Mouse (Mus musculus) kidney, adult 18-20 months (tissue): ENCODE measurements around the gene Dab1.

Experiments
- DNase-seq: peaks from one replicate; pipeline ENCODE4 v3.0.0; 2021

Dab1 gene

GRCm38 (mm10) chr4:104705664-104706645 lies 1086.8 kb downstream of the Dab1 start:
- no peak for DNase-seq

GRCm38 (mm10) chr4:104712338-104713083 lies 1093.4 kb downstream of the Dab1 start:
- DNase-seq = no peak

GRCm38 (mm10) chr4:104714925-104715519 lies 1095.9 kb downstream of the Dab1 start:
- DNase-seq = no peak

GRCm38 (mm10) chr4:104715857-104716256 lies 1096.7 kb downstream of the Dab1 start:
- no peak for DNase-seq

DNA sequence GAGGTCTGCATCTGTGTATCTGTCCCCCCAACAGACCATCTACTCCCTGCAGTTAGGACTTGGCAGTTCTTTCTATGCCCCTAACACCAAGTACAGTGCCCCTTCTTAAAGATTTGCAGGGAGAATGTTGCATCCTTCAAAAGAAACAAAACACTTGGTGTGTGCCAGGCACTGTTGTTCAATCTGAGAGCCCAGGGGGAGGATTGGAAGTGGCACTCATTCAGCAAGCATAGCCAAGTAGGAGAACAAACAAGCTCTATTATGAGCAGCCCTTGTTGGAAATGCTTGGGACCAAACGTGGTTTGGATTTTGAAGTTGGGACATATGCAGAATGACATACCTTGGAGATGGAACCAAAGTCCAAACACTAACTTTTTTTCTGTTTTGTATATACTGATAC lies 1097.3 kb downstream of the Dab1 start:
- DNase-seq = no peak

DNA sequence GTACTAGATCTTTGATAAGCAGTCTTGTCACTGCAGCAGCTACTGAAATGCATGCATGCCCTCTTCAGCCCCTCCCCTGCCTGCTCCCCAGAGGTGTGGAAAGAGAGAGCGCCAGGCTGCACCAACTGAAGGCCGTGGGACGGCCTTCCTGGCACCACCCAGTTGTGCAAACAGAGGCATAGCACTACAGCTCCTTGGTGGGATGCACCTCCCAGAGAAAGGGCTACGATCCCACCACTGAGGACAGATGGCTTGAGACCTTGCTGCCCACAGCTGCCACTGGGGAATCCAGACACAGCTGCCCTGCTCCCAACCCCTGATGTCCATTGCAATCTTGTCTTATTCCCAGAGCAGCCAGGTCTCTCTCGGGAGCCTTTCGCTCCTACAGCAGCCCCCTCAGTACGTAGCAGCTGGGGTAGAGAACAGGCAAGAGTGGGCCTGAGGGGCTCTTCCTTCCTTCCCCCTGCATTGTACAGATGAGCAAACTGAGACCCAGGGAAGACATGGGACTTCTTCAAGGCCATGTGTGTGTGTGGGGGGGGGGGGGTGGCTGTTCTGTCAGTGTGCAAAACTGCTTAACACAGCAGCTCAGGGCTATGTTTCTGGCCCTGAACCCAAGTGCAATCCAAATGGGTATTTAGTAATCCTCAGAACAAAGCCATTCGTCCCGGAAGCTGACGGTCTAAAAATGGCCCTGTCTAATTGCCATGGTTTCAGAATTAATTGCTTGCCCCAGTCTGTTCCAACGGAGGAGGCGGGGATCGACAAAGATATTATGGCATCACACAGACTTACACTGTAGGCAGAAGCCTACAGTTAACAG lies 1100.0 kb downstream of the Dab1 start:
- DNase-seq = no peak

GRCm38 (mm10) chr4:104723527-104724045 lies 1104.4 kb downstream of the Dab1 start:
- DNase-seq = no peak

- no peak for DNase-seq
These were observed 1105.1 kb downstream of the Dab1 start for GRCm38 (mm10) chr4:104724258-104724657.

DNA sequence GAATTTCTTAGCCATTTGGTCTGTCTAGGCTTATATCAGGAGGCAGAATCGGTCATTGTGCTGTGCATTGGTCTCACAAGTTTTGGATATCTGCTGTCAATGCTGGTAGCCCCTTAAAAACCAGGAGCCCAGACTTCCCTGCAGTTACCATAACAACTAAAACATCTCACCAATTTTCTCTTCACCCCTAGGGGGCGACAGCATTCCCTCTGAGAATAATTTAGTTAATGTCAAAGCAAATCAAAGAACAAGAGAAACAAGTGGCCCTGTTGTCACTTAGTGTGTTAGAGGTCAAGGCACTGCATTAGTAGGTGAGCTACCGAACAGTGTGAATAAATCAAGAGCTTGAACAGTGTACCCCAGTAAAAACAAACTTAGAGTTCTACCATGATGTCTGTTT lies 1106.5 kb downstream of the Dab1 start:
- DNase-seq = peak; percentile 34

GRCm38 (mm10) chr4:104729185-104729584 lies 1110.0 kb downstream of the Dab1 start:
- no peak for DNase-seq

DNA sequence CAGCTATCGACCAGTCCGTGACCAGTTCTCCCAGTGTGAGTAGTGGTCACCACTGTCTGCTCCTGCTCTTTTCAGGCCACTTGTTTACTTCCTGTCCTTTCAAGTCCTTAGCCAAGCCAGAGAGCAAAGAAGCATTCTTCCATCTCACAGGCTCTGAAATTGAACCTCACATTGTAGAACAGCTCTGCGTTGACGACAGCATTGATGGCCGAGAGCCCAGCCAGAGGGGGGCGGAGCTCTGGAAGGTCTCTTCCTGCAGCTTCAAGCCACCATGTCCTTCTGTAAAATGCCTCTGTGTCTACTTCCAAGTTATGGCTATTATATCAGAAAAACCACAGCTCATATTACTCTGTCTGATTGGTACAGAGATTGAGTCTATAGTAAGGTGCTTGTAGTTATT lies 1127.3 kb downstream of the Dab1 start:
- DNase-seq = peak; percentile 8

- DNase-seq = no peak
These were observed 1134.9 kb downstream of the Dab1 start for GRCm38 (mm10) chr4:104754090-104754489.

- DNase-seq = no peak
These were observed 1141.9 kb downstream of the Dab1 start for GRCm38 (mm10) chr4:104760878-104761624.

DNA sequence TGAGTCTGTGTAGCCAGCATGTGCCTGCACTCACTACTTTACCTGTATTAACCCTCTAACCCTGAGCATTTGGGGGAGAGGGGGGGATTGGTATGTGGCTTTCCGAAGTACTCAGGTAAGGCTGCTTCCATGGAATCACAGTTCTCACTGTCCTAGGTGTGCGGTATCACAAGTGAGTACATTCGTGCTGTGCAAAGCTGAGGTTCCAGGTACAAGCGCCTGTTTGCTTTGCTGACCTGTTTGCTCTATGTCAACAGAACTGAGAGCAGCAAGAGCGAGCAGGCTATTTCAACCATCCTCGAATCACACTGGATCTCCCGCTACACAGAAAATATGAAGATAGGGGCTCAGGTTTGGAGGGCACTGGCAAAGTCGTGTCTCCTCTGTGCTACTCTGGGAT lies 1146.9 kb downstream of the Dab1 start, which contains the start of gene C8b:
Gene C8b (plus strand): TSS at position 253 of the 400 bp plus-strand sequence.
- no peak for DNase-seq

DNA sequence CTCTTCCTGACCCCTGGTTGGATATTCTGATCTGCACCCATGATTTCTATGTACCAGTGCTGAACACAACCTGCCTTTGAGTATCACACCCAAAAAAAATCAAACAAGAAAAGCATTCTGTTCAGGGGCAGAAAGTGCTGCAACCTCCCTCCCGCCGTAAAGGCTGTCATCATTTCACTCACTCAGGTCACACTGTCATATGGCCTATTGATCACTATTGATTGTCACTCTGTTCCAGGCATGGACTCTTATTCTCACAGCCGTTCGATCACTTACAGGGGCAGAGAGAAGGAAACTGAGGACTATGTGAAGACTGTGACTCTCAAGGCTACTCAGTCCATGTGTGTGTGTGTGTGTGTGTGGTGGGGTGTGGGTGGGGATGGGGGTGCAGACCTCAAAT lies 1149.0 kb downstream of the Dab1 start:
- DNase-seq = no peak

- DNase-seq = no peak
These were observed 1150.4 kb downstream of the Dab1 start for GRCm38 (mm10) chr4:104769602-104770001.

- DNase-seq = no peak
These were observed 1151.2 kb downstream of the Dab1 start for GRCm38 (mm10) chr4:104770331-104770730.

DNA sequence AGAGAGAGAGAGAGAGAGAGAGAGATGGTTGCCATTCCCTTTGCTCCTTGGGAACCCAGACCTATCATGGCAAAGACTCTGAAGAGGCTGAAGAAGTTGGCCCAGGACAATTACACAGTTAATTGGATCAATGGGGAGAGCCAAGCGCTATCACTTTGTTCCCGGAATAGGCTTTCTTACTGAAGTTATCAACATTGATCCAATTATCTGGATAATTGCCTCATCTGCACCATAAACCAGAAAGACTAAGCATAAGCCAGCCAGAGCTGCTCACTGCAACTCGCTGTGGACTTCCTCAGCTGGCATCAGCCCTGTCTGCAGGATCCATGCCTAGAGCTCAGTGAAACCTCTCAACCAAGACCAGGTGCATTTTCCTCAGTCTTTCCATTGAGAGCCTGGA lies 1156.4 kb downstream of the Dab1 start:
- no peak for DNase-seq

DNA sequence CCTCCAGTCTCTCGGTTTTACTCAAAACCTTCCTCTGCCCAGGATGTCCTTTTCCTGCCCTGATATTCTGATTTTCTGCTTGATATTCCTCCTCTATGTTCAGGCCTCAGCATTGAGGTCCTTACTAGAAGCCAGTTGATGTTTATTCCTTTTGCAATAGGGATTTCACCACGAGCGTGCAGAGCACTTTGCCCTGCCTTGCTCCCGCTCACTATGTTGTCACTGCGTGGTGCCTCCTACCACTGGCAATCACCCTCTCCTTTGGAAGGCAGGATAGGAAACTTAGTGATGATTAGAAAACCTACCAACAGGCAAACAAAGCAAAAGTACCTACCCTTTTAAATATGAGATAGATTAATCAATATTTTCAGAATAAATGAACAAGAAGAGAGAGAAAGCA lies 1160.3 kb downstream of the Dab1 start:
- no peak for DNase-seq

DNA sequence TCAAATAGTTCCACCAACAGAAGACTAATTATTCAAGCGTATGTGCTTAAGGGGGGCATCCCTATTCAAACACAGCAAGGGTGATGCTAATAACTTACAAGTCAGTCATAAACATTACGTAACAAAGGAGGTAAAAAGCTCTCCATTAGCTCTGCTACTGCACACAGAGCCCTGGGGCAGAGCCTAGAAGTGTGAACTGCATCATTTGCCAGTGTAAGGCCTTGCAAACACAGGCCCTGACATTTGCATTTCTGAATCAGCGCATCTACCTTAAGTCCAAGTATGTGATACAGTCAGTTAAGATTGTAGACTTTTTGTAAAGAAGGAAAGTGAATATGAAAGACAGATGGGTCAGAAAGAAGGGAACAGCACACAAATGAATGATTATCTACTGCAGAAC lies 1162.3 kb downstream of the Dab1 start:
- no peak for DNase-seq

GRCm38 (mm10) chr4:104782346-104782745 lies 1163.2 kb downstream of the Dab1 start:
- DNase-seq = no peak

DNA sequence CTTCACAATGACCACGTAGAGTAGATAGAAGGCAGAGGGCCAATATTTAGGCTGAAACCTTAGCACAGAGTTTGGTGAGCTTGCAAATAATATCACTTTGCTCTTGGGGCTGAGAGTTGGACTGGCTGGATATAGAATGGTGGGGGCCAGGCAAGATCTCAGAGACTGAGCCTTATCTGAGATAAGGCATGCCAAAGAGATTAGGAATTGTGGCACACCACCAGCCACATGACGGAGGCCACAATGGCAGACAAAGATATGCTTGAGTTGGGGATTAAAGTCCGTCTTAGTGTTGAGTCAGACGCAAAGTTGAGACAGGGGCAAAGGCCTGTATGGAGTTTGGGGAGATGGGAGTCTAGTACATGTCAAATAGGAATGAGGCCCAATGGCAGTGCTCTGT lies 1173.0 kb downstream of the Dab1 start:
- DNase-seq = no peak
